Mouse (Mus musculus) adrenal gland, adult 18-20 months (tissue): ENCODE measurements at regions not wholly inside any gene's neighbourhood (a gene's known extent, or its start where the extent isn't known, plus 50 kb on each side); places are given as distances from the start of the nearest gene placed in this dataset.

Experiments
- DNase-seq, 2 experiments: peaks; one replicate each; pipeline ENCODE4 v3.0.0; 2021 to 2022; ENCODE audit warnings: low spot score in 2 of 2

GRCm38 (mm10) chr13:71248261-71249031 is 406.8 kb upstream of the Adamts16 start:
- peak in 1 of 2 experiments; percentile 22 for DNase-seq

- no peak for DNase-seq
Observed at GRCm38 (mm10) chr13:71247241-71247640, 405.6 kb upstream of the Adamts16 start.

GRCm38 (mm10) chr13:71245326-71245725 is 403.7 kb upstream of the Adamts16 start:
- no peak for DNase-seq

- DNase-seq = no peak
Observed at GRCm38 (mm10) chr13:71239782-71240181, 398.2 kb upstream of the Adamts16 start.

- DNase-seq = no peak
Observed at GRCm38 (mm10) chr13:71235338-71235737, 393.7 kb upstream of the Adamts16 start.

- no peak for DNase-seq
Observed at GRCm38 (mm10) chr13:71231182-71231581, 389.6 kb upstream of the Adamts16 start.

GRCm38 (mm10) chr13:71214776-71215175 is 373.2 kb upstream of the Adamts16 start:
- DNase-seq = no peak

- DNase-seq = no peak
Observed at GRCm38 (mm10) chr13:71211363-71211762, 369.8 kb upstream of the Adamts16 start.

GRCm38 (mm10) chr13:71210658-71211251 is 369.1 kb upstream of the Adamts16 start:
- no peak for DNase-seq

GRCm38 (mm10) chr13:71205708-71206107 is 364.1 kb upstream of the Adamts16 start:
- DNase-seq = no peak

- DNase-seq = no peak
Observed at GRCm38 (mm10) chr13:71200656-71201055, 359.0 kb upstream of the Adamts16 start.

- DNase-seq = no peak
Observed at GRCm38 (mm10) chr13:71195675-71196074, 354.1 kb upstream of the Adamts16 start.

GRCm38 (mm10) chr13:71184500-71184899 is 342.9 kb upstream of the Adamts16 start:
- no peak for DNase-seq

- no peak for DNase-seq
Observed at GRCm38 (mm10) chr13:71179083-71179482, 337.5 kb upstream of the Adamts16 start.

- DNase-seq = no peak
Observed at GRCm38 (mm10) chr13:71174335-71174734, 332.7 kb upstream of the Adamts16 start.

- DNase-seq = no peak
Observed at GRCm38 (mm10) chr13:71166226-71166625, 324.6 kb upstream of the Adamts16 start.

GRCm38 (mm10) chr13:71165096-71165920 is 323.7 kb upstream of the Adamts16 start:
- DNase-seq = no peak

GRCm38 (mm10) chr13:71164012-71164411 is 322.4 kb upstream of the Adamts16 start:
- DNase-seq = no peak

- DNase-seq = no peak
Observed at GRCm38 (mm10) chr13:71162952-71163351, 321.3 kb upstream of the Adamts16 start.

- no peak for DNase-seq
Observed at GRCm38 (mm10) chr13:71158300-71158860, 316.8 kb upstream of the Adamts16 start.

- DNase-seq = no peak
Observed at GRCm38 (mm10) chr13:71157656-71158299, 316.2 kb upstream of the Adamts16 start.
